9 mouse cellular contexts compared by ENCODE assay signal in the genomic region with DNA sequence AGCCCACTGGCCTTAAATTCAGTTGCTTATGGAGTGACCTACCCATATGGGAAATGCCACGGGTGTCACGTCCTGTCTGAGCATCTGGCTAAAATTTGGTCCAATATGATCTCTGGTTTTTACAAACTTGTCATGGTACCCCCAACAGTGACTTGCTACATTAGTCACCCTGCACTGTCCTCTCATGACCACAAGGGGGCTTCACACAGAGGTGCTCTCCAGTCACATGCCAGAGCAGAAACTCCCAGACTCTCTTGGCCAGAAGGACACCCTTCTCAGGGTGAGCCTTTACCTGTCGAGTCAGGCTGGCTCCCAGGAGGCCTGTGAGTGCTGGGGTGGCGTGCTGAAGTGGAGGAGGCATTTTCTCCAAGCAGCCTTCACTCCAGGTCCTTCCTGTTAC. TPM values are rescaled to one million over a fixed set of nuclear protein-coding genes. Genes with fewer than 3 reads are reported as not detected.
DNase-seq lines count a peak whose midpoint lies in the region; ATAC-seq and TF ChIP-seq lines count a peak whose summit lies in the region.
"Had no signal": no experiment of that assay in that cellular context is flagged by ENCODE, and none has a peak within 500 bp of the region (broad histone marks: within the 10 kb centered on the region; RNA-seq: fewer than 3 reads in every experiment).

No protein-coding gene starts in this region.

- no peak for ATAC-seq in intestine, postnatal 0 days
- ATAC-seq in intestine, embryonic 15.5 days, result no peak
- peak; percentile 53; the same call in 1 of the 2 replicates for ATAC-seq in forebrain, postnatal 0 days

- peak; percentile 84 for TF ChIP-seq CTCF in intestine, postnatal 0 days (IDR thresholded peaks at IDR 0.05; ENCODE audit: low read depth)
- TF ChIP-seq CTCF in forebrain, postnatal 0 days (IDR thresholded peaks at IDR 0.05; ENCODE audit: low read depth), result peak; percentile 89

- H3K36me3 ChIP-seq in intestine, postnatal 0 days (ENCODE audit: control insufficient read depth, insufficient read depth), result no peaks in the 10 kb centered on the region; the same call in 1 of the 2 replicates
- no peaks in the 10 kb centered on the region for H3K36me3 ChIP-seq in intestine, embryonic 15.5 days
- peaks cover 25% of the 10 kb centered on the region for H3K36me3 ChIP-seq in forebrain, postnatal 0 days (ENCODE audit: insufficient read depth)
- peaks cover 4% of the 10 kb centered on the region for H3K36me3 ChIP-seq in splenic B cell, adult 2 months (ENCODE audit: control insufficient read depth, insufficient read depth, low read length, poor library complexity, severe bottlenecking)
- H3K36me3 ChIP-seq: liver, embryonic 15.5 days had no signal

- no peaks in the 10 kb centered on the region for H3K27me3 ChIP-seq in intestine, postnatal 0 days (replicated peaks; ENCODE audit: control insufficient read depth, insufficient read depth, low read length)
- no peaks in the 10 kb centered on the region for H3K27me3 ChIP-seq in intestine, embryonic 15.5 days (replicated peaks)
- H3K27me3 ChIP-seq in forebrain, postnatal 0 days (ENCODE audit: insufficient read depth, low read length), result no peaks in the 10 kb centered on the region
- H3K27me3 ChIP-seq in splenic B cell, adult 2 months (ENCODE audit: control insufficient read depth, insufficient read depth, low read length, poor library complexity, severe bottlenecking), result no peaks in the 10 kb centered on the region
- H3K27me3 ChIP-seq: liver, embryonic 15.5 days had no signal

- H3K4me1 ChIP-seq in intestine, postnatal 0 days (replicated peaks; ENCODE audit: control insufficient read depth, insufficient read depth, low read length), result no peaks in the 10 kb centered on the region
- H3K4me1 ChIP-seq in intestine, embryonic 15.5 days (replicated peaks), result no peaks in the 10 kb centered on the region
- no peaks in the 10 kb centered on the region for H3K4me1 ChIP-seq in forebrain, postnatal 0 days (ENCODE audit: insufficient read depth)
- H3K4me1 ChIP-seq: liver, embryonic 15.5 days had no signal

- no peaks in the 10 kb centered on the region for H3K9me3 ChIP-seq in intestine, postnatal 0 days (ENCODE audit: control insufficient read depth)
- no peaks in the 10 kb centered on the region for H3K9me3 ChIP-seq in intestine, embryonic 15.5 days
- no peaks in the 10 kb centered on the region for H3K9me3 ChIP-seq in forebrain, postnatal 0 days (ENCODE audit: low read length)
- H3K9me3 ChIP-seq: liver, embryonic 15.5 days had no signal

- peak; percentile 40 to 49 for DNase-seq in B cell, adult 2 months
- DNase-seq in Muller cell, postnatal 12 days (ENCODE audit: inconsistent ontology term), result peak; percentile 7
- DNase-seq in forebrain, postnatal 0 days, result peak; percentile 67
- peak; percentile 67 for DNase-seq in splenic B cell, adult 2 months (ENCODE audit: low read depth, low spot score)
- no peak for DNase-seq in ovary, postnatal 10 days (ENCODE audit: low spot score)
- no peak for DNase-seq in ovary, postnatal 36 days (ENCODE audit: low spot score)

- H3K4me3 ChIP-seq in intestine, postnatal 0 days (ENCODE audit: low read depth, low read length), result no peak overlapping the region
- H3K4me3 ChIP-seq in intestine, embryonic 15.5 days (replicated peaks), result no peak overlapping the region
- no peak overlapping the region for H3K4me3 ChIP-seq in forebrain, postnatal 0 days (ENCODE audit: low read depth, low read length)
- H3K4me3 ChIP-seq: liver, embryonic 15.5 days had no signal

- H3K27ac ChIP-seq in intestine, postnatal 0 days (ENCODE audit: low read depth, low read length), result no peak overlapping the region
- no peak overlapping the region for H3K27ac ChIP-seq in intestine, embryonic 15.5 days
- no peak overlapping the region for H3K27ac ChIP-seq in forebrain, postnatal 0 days (ENCODE audit: low read depth, low read length)
- H3K27ac ChIP-seq: liver, embryonic 15.5 days had no signal

- H3K4me2 ChIP-seq in intestine, postnatal 0 days (replicated peaks; ENCODE audit: low read depth), result no peak overlapping the region
- no peak overlapping the region for H3K4me2 ChIP-seq in intestine, embryonic 15.5 days (replicated peaks)
- H3K4me2 ChIP-seq in forebrain, postnatal 0 days (ENCODE audit: low read depth), result no peak overlapping the region
- H3K4me2 ChIP-seq: liver, embryonic 15.5 days had no signal

- WGBS in intestine, postnatal 0 days, result 50% methylated on average over 4 of the region's 4 CpGs
- 38% methylated on average over 4 of the region's 4 CpGs for whole genome bisulfite sequencing in intestine, embryonic 15.5 days
- WGBS in forebrain, postnatal 0 days, result 47% methylated on average over 4 of the region's 4 CpGs

- no peak overlapping the region for H3K9ac ChIP-seq in intestine, postnatal 0 days (ENCODE audit: low read depth, low read length)
- H3K9ac ChIP-seq in intestine, embryonic 15.5 days, result no peak overlapping the region
- no peak overlapping the region for H3K9ac ChIP-seq in forebrain, postnatal 0 days
- H3K9ac ChIP-seq: liver, embryonic 15.5 days had no signal

RNA-seq across cellular contexts. Expression of a gene that starts 33.1 kb away (rescaled TPM):
- 0.03 TPM in 1 of 2 replicates, not detected in the other for polyA plus RNA-seq in intestine, postnatal 0 days (2015; fragmentation: Nextera tagmentation; extraction: Ambion mirVana)
- polyA plus RNA-seq in intestine, embryonic 15.5 days (2015; fragmentation: Nextera tagmentation; extraction: Ambion mirVana), result 0.01 and 0.05 TPM in 2 replicates
- 22.1 and 26.4 TPM in 2 replicates for total RNA-seq in forebrain, postnatal 0 days (2014; rRNA removed)
- 1.1 and 1.4 TPM in 2 replicates for polyA plus RNA-seq in forebrain, postnatal 0 days (2015; fragmentation: Nextera tagmentation; extraction: Ambion mirVana)
- polyA plus RNA-seq: liver, embryonic 15.5 days had no signal

Comparison
In these comparisons a context has a peak if more than half of its experiments do, and no peak if none do; other contexts are left out.
1. DNase-seq: peak in B cell, adult 2 months (2 of 2), Muller cell, postnatal 12 days (single experiment), forebrain, postnatal 0 days (single experiment) and splenic B cell, adult 2 months (single experiment); none in ovary, postnatal 10 days (single experiment) and ovary, postnatal 36 days (single experiment).